Mouse (Mus musculus): ENCODE data around the gene Insr. TPM values are rescaled to one million over a fixed set of nuclear protein-coding genes. Genes with fewer than 3 reads are reported as not detected.

Insr gene
- total and polyA plus RNA-seq, 3 experiments, result 5.3 to 7.6 TPM; not detected in 1

DNA sequence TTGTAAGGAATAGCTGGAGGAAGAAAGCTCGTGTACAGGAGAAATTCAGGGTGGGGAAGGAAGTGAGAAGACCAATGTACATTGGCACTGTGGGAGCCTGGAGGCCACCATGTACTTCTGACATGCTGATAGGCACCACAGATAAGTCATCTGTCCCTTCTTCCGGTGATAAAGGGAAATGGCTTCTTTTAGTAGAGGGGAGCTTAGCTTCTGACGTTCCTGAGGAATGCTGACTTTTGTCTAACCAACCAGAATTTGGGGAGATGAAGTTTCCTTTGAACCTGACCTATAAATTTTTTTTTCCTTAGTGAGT is 12.0 kb downstream of the Insr start:
- H3K27ac ChIP-seq (ENCODE audit: control insufficient read depth, low read depth, low read length), result no peak overlapping the region
- DNase-seq (ENCODE audit: low read depth, low spot score), result peak; percentile 21
- no peak overlapping the region for H3K4me3 ChIP-seq (ENCODE audit: control insufficient read depth in 1 of 2, insufficient read depth in 1 of 2, low read depth in 2 of 2, low read length in 2 of 2)
- peaks cover 0 to 6% of the 10 kb centered on the region in 2 experiments; a peak in 2 of 4 replicates for H3K36me3 ChIP-seq (ENCODE audit: control insufficient read depth in 1 of 2, insufficient read depth in 2 of 2, low read length in 2 of 2)
- H3K79me2 ChIP-seq (ENCODE audit: control insufficient read depth, insufficient read depth, low read length, poor library complexity), result no peaks in the 10 kb centered on the region
- no peak overlapping the region for H3K9ac ChIP-seq (ENCODE audit: control insufficient read depth, low read depth, low read length, poor library complexity, severe bottlenecking)
- no peaks in the 10 kb centered on the region for H3K9me3 ChIP-seq (replicated peaks; ENCODE audit: insufficient read depth, low read length)
- no peaks in the 10 kb centered on the region for H3K27me3 ChIP-seq (ENCODE audit: control insufficient read depth in 1 of 2, insufficient read depth in 2 of 2, low read length in 2 of 2)
- TF ChIP-seq RCOR1 (IDR thresholded peaks at IDR 0.05; ENCODE audit: low read depth, low read length) (no peak), MXI1 (IDR thresholded peaks at IDR 0.05; ENCODE audit: low read depth, low read length) (no peak), UBTF (IDR thresholded peaks at IDR 0.05; ENCODE audit: borderline replicate concordance, insufficient read depth, low read depth, low read length) (no peak), CTCF (IDR thresholded peaks at IDR 0.05 in 2 of 3, conservative IDR thresholded peaks at IDR 0.05 in 1 of 3; ENCODE audit: control insufficient read depth in 1 of 3, insufficient read depth in 1 of 3, low read depth in 2 of 3, low read length in 3 of 3, poor library complexity in 1 of 3, severe bottlenecking in 1 of 3) (no peak), ZC3H11A (IDR thresholded peaks at IDR 0.05; ENCODE audit: low read depth, low read length) (no peak), GATA1 (IDR thresholded peaks at IDR 0.05; ENCODE audit: low read depth, low read length) (peak; percentile 59)
- peaks cover 0 to 9% of the 10 kb centered on the region in 2 experiments; a peak in 2 of 4 replicates for H3K4me1 ChIP-seq (ENCODE audit: control insufficient read depth in 1 of 2, insufficient read depth in 2 of 2, low read length in 2 of 2)

DNA sequence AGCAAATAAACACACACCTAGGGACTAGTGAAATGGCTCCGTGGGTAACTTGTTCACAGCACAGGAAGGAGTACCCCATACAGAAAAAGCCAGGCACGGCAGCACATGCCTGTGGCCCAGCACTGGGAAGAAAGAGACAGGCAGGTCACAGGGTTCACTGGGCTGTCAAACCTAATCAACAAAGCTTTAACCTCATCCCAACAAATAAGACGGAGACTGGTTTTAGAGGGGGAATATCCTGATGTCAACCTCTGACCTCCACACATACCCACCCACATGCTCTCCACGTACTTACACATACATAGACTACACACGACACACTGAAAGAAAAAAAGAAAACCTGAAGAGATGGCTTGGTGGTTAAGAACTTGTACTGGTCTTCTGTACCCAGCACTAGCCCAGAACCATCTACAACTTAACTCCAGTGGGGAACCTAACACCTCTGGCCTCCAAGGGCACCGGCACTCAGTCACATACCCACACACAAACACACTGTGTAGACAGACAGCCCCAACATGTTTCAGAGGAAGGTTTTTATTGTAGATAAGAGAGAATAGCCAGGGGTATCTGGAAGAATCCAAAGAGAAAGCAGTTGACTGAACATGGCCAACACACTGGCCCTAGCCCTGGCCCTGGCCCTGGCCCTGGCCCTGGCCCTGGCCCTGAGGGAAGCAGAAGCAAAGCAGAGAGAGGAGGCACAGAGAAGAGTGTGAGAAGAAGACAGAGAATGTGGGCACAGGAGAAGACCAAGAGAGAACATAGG is 12.6 kb downstream of the Insr start:
- peaks cover 0 to 6% of the 10 kb centered on the region in 2 experiments; a peak in 2 of 4 replicates for H3K36me3 ChIP-seq (ENCODE audit: control insufficient read depth in 1 of 2, insufficient read depth in 2 of 2, low read length in 2 of 2)
- H3K4me1 ChIP-seq (ENCODE audit: control insufficient read depth in 1 of 2, insufficient read depth in 2 of 2, low read length in 2 of 2), result peaks cover 0 to 9% of the 10 kb centered on the region in 2 experiments; a peak in 2 of 4 replicates
- H3K27me3 ChIP-seq (ENCODE audit: control insufficient read depth in 1 of 2, insufficient read depth in 2 of 2, low read length in 2 of 2), result no peaks in the 10 kb centered on the region
- TF ChIP-seq JUND (IDR thresholded peaks at IDR 0.05; ENCODE audit: low read depth, low read length), result no peak
- TF ChIP-seq UBTF (IDR thresholded peaks at IDR 0.05; ENCODE audit: borderline replicate concordance, insufficient read depth, low read depth, low read length), result no peak
- TF ChIP-seq GABPA (IDR thresholded peaks at IDR 0.05; ENCODE audit: low read depth, low read length), result no peak
- no peak for TF ChIP-seq POLR2AphosphoS5 (IDR thresholded peaks at IDR 0.05; ENCODE audit: borderline replicate concordance, low read depth, low read length)
- H3K4me3 ChIP-seq (ENCODE audit: control insufficient read depth in 1 of 2, insufficient read depth in 1 of 2, low read depth in 2 of 2, low read length in 2 of 2), result no peak overlapping the region
- no peaks in the 10 kb centered on the region for H3K9me3 ChIP-seq (replicated peaks; ENCODE audit: insufficient read depth, low read length)
- H3K9ac ChIP-seq (ENCODE audit: control insufficient read depth, low read depth, low read length, poor library complexity, severe bottlenecking), result no peak overlapping the region
- DNase-seq (ENCODE audit: low read depth, low spot score), result no peak
- H3K27ac ChIP-seq (ENCODE audit: control insufficient read depth, low read depth, low read length), result no peak overlapping the region
- H3K79me2 ChIP-seq (ENCODE audit: control insufficient read depth, insufficient read depth, low read length, poor library complexity), result no peaks in the 10 kb centered on the region

DNA sequence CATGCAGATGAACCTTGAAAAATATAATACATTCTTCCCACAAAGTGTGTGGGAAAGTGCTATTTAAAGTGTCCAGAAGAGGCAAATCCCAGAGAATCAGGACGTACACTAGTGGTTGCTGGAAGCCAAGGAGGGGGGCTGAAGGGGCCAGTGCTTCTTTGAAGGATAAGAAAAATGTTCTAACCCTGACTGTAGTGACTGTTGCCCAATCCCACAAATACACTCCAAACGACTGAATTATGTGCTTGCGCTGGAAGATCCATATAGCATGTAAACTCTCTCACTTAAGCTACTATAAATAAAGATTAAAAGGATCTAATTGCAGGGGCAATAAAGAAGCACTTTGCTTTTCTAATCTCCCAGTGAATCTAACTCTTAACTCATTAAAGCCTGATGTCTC is 14.2 kb downstream of the Insr start:
- no peak overlapping the region for H3K4me3 ChIP-seq (ENCODE audit: control insufficient read depth in 1 of 2, insufficient read depth in 1 of 2, low read depth in 2 of 2, low read length in 2 of 2)
- no peak for DNase-seq (ENCODE audit: low read depth, low spot score)
- H3K27me3 ChIP-seq (ENCODE audit: control insufficient read depth in 1 of 2, insufficient read depth in 2 of 2, low read length in 2 of 2), result no peaks in the 10 kb centered on the region
- no peak overlapping the region for H3K27ac ChIP-seq (ENCODE audit: control insufficient read depth, low read depth, low read length)
- H3K9ac ChIP-seq (ENCODE audit: control insufficient read depth, low read depth, low read length, poor library complexity, severe bottlenecking), result no peak overlapping the region
- TF ChIP-seq KAT2A (conservative IDR thresholded peaks at IDR 0.05; ENCODE audit: low read depth, low read length) (no peak), SIN3A (IDR thresholded peaks at IDR 0.05; ENCODE audit: low read length) (no peak), ZNF384 (IDR thresholded peaks at IDR 0.05; ENCODE audit: low read depth, low read length) (no peak), ZC3H11A (IDR thresholded peaks at IDR 0.05; ENCODE audit: low read depth, low read length) (no peak)
- H3K4me1 ChIP-seq (ENCODE audit: control insufficient read depth in 1 of 2, insufficient read depth in 2 of 2, low read length in 2 of 2), result peaks cover 0 to 9% of the 10 kb centered on the region in 2 experiments; a peak in 2 of 4 replicates
- no peaks in the 10 kb centered on the region for H3K9me3 ChIP-seq (replicated peaks; ENCODE audit: insufficient read depth, low read length)
- H3K79me2 ChIP-seq (ENCODE audit: control insufficient read depth, insufficient read depth, low read length, poor library complexity), result no peaks in the 10 kb centered on the region
- peaks cover 0 to 6% of the 10 kb centered on the region in 2 experiments; a peak in 2 of 4 replicates for H3K36me3 ChIP-seq (ENCODE audit: control insufficient read depth in 1 of 2, insufficient read depth in 2 of 2, low read length in 2 of 2)
